Mouse (Mus musculus) kidney, embryonic 15.5 days (tissue): Measurements from ENCODE around the gene Hlcs. TPM values are rescaled to one million over a fixed set of nuclear protein-coding genes. Genes with fewer than 3 reads are reported as not detected.

ENCODE experiments used
- ATAC-seq: fragments of 200-750 bp; cut with Nextera tagmentation; replicated peaks from 2 replicates; pipeline ENCODE4 v1.8.0; 2017; ENCODE audit warnings: moderate TSS enrichment; ENCODE audit not compliant: low FRiP score
- H3K27ac ChIP-seq: fragments of 300-500 bp; sonication (generic); 2 replicates; pipeline ENCODE4 v1.5.1; 2015; ENCODE audit warnings: mild to moderate bottlenecking, inconsistent platforms
- H3K27me3 ChIP-seq: fragments of 300-500 bp; sonication (generic); 2 replicates; pipeline ENCODE4 v1.6.1; 2015; ENCODE audit warnings: inconsistent platforms
- H3K36me3 ChIP-seq: fragments of 300-500 bp; sonication (generic); 2 replicates; pipeline ENCODE4 v1.6.1; 2015; ENCODE audit warnings: inconsistent platforms
- H3K4me1 ChIP-seq: fragments of 300-500 bp; sonication (generic); 2 replicates; pipeline ENCODE4 v1.6.1; 2015; ENCODE audit warnings: inconsistent platforms
- H3K4me2 ChIP-seq: fragments of 300-500 bp; sonication (generic); 2 replicates; pipeline ENCODE4 v1.6.1; 2015; ENCODE audit warnings: moderate library complexity, mild to moderate bottlenecking, inconsistent platforms
- H3K4me3 ChIP-seq: fragments of 300-500 bp; sonication (generic); replicated peaks from 2 replicates; pipeline ENCODE4 v1.5.1; 2015; ENCODE audit warnings: mild to moderate bottlenecking, inconsistent platforms
- H3K9ac ChIP-seq: fragments of 300-500 bp; sonication (generic); 2 replicates; pipeline ENCODE4 v1.6.1; 2015; ENCODE audit warnings: mild to moderate bottlenecking, inconsistent platforms
- H3K9me3 ChIP-seq: fragments of 300-500 bp; sonication (generic); replicated peaks from 2 replicates; pipeline ENCODE4 v1.6.1; 2016; ENCODE audit warnings: inconsistent platforms
- WGBS: fragments of 180-500 bp; shearing (Covaris S2); methylation state at CpG from one replicate; pipeline ENCODE4 v1.1.7; 2015; ENCODE audit warnings: mixed read lengths; 5-methylcytosine and 5-hydroxymethylcytosine counted together
- polyA plus RNA-seq: library from polyadenylated mRNA; unstranded; fragments of >200 nt; fragmentation: Nextera tagmentation; extraction: Ambion mirVana; gene quantifications from 2 replicates; pipeline ENCODE4 v1.2.1, GENCODE M21; 2015

Hlcs gene
- polyA plus RNA-seq, result 10.6 and 10.9 TPM in 2 replicates

GRCm38 (mm10) chr16:94313229-94314030, at the start of gene Hlcs:
Hlcs (minus strand) TSS chr16:94313571.
- H3K27me3 ChIP-seq, result no peaks in the 10 kb centered on the region
- H3K9ac ChIP-seq, result peak within 1 kb of the TSS; percentile 92
- WGBS, result 1% methylated on average over 62 of the region's 64 CpGs
- H3K36me3 ChIP-seq, result no peaks in the 10 kb centered on the region
- peak within 1 kb of the TSS; percentile 91 for H3K4me2 ChIP-seq
- H3K9me3 ChIP-seq, result no peaks in the 10 kb centered on the region
- peak within 1 kb of the TSS; percentile 77 for H3K4me3 ChIP-seq
- peaks cover 8% of the 10 kb centered on the region; the same call in 1 of the 2 replicates for H3K4me1 ChIP-seq
- H3K27ac ChIP-seq, result peak within 1 kb of the TSS; percentile 100
- peak; percentile 95 for ATAC-seq

GRCm38 (mm10) chr16:94362174-94362873, 49.0 kb upstream of the Hlcs start:
- 45% methylated on average over 10 of the region's 10 CpGs for WGBS
- no peaks in the 10 kb centered on the region for H3K9me3 ChIP-seq
- H3K4me1 ChIP-seq, result peaks cover 6% of the 10 kb centered on the region; the same call in 1 of the 2 replicates
- H3K36me3 ChIP-seq, result peaks cover 11% of the 10 kb centered on the region; the same call in 1 of the 2 replicates
- H3K9ac ChIP-seq, result no peak overlapping the region
- no peaks in the 10 kb centered on the region for H3K27me3 ChIP-seq
- no peak overlapping the region for H3K4me2 ChIP-seq
- no peak overlapping the region for H3K27ac ChIP-seq
- peak; percentile 52; the same call in 1 of the 2 replicates for ATAC-seq
- no peak overlapping the region for H3K4me3 ChIP-seq

GRCm38 (mm10) chr16:94360578-94361350, 47.4 kb upstream of the Hlcs start:
- no peak overlapping the region for H3K27ac ChIP-seq
- 86% methylated on average over 13 of the region's 13 CpGs for WGBS

GRCm38 (mm10) chr16:94358091-94358490, 44.7 kb upstream of the Hlcs start:
- Histone ChIP-seq H3K27me3 (no peaks in the 10 kb centered on the region), H3K9me3 (no peaks in the 10 kb centered on the region), H3K4me2 (no peak overlapping the region), H3K27ac (no peak overlapping the region), H3K9ac (no peak overlapping the region), H3K4me1 (peaks cover 11% of the 10 kb centered on the region; the same call in 1 of the 2 replicates), H3K36me3 (no peaks in the 10 kb centered on the region), H3K4me3 (no peak overlapping the region)
- ATAC-seq, result no peak
- WGBS, result 86% methylated on average over 3 of the region's 3 CpGs

More at GRCm38 (mm10) chr16:94360578-94361350, 47.4 kb upstream of the Hlcs start:
- no peaks in the 10 kb centered on the region for H3K27me3 ChIP-seq
- H3K9ac ChIP-seq, result no peak overlapping the region
- H3K4me2 ChIP-seq, result no peak overlapping the region
- no peak for ATAC-seq
- peaks cover 11% of the 10 kb centered on the region; the same call in 1 of the 2 replicates for H3K36me3 ChIP-seq
- H3K9me3 ChIP-seq, result no peaks in the 10 kb centered on the region
- H3K4me1 ChIP-seq, result peaks cover 6% of the 10 kb centered on the region; the same call in 1 of the 2 replicates
- no peak overlapping the region for H3K4me3 ChIP-seq

GRCm38 (mm10) chr16:94356776-94357494, 43.6 kb upstream of the Hlcs start:
- no peak overlapping the region for H3K4me2 ChIP-seq
- WGBS, result 66% methylated on average over 11 of the region's 11 CpGs
- no peak overlapping the region for H3K27ac ChIP-seq
- H3K4me3 ChIP-seq, result no peak overlapping the region
- no peak overlapping the region for H3K9ac ChIP-seq
- ATAC-seq, result no peak
- H3K27me3 ChIP-seq, result no peaks in the 10 kb centered on the region
- H3K4me1 ChIP-seq, result peaks cover 5% of the 10 kb centered on the region; the same call in 1 of the 2 replicates
- no peaks in the 10 kb centered on the region for H3K9me3 ChIP-seq
- H3K36me3 ChIP-seq, result no peaks in the 10 kb centered on the region

- Histone ChIP-seq H3K4me2 (no peak overlapping the region), H3K27ac (no peak overlapping the region), H3K4me1 (0 out of 2 replicates have a peak, but pooled peaks cover 5% of the 10 kb centered on the region), H3K36me3 (no peaks in the 10 kb centered on the region), H3K4me3 (no peak overlapping the region), H3K27me3 (no peaks in the 10 kb centered on the region), H3K9ac (no peak overlapping the region), H3K9me3 (no peaks in the 10 kb centered on the region)
- 58% methylated on average over 7 of the region's 7 CpGs for WGBS
- ATAC-seq, result no peak
Measured at GRCm38 (mm10) chr16:94356046-94356445, 42.7 kb upstream of the Hlcs start.

- WGBS, result 23% methylated on average over 9 of the region's 9 CpGs
Measured at GRCm38 (mm10) chr16:94354450-94354849, 41.1 kb upstream of the Hlcs start.

GRCm38 (mm10) chr16:94350287-94350677, 36.9 kb upstream of the Hlcs start:
- WGBS, result 58% methylated on average over 10 of the region's 10 CpGs
- Histone ChIP-seq H3K27ac (no peak overlapping the region), H3K4me3 (no peak overlapping the region), H3K36me3 (no peaks in the 10 kb centered on the region), H3K9me3 (no peaks in the 10 kb centered on the region), H3K4me2 (no peak overlapping the region), H3K27me3 (no peaks in the 10 kb centered on the region), H3K9ac (no peak overlapping the region), H3K4me1 (peaks cover 14% of the 10 kb centered on the region)
- no peak for ATAC-seq

More at GRCm38 (mm10) chr16:94354450-94354849, 41.1 kb upstream of the Hlcs start:
- Histone ChIP-seq H3K4me2 (peak overlapping the region; percentile 1; the same call in 1 of the 2 replicates), H3K4me3 (no peak overlapping the region), H3K9me3 (no peaks in the 10 kb centered on the region), H3K27ac (no peak overlapping the region), H3K9ac (no peak overlapping the region), H3K4me1 (peaks cover 14% of the 10 kb centered on the region), H3K27me3 (no peaks in the 10 kb centered on the region), H3K36me3 (no peaks in the 10 kb centered on the region)
- ATAC-seq, result no peak; the same call in 1 of the 2 replicates

GRCm38 (mm10) chr16:94349588-94350286, 36.4 kb upstream of the Hlcs start:
- no peak overlapping the region for H3K27ac ChIP-seq
- H3K27me3 ChIP-seq, result no peaks in the 10 kb centered on the region
- H3K4me2 ChIP-seq, result no peak overlapping the region
- peaks cover 14% of the 10 kb centered on the region for H3K4me1 ChIP-seq
- H3K9me3 ChIP-seq, result no peaks in the 10 kb centered on the region
- H3K36me3 ChIP-seq, result no peaks in the 10 kb centered on the region
- no peak overlapping the region for H3K9ac ChIP-seq
- H3K4me3 ChIP-seq, result no peak overlapping the region
- ATAC-seq, result no peak
- 64% methylated on average over 11 of the region's 11 CpGs for WGBS

- no peak overlapping the region for H3K4me2 ChIP-seq
- H3K9me3 ChIP-seq, result no peaks in the 10 kb centered on the region
- ATAC-seq, result no peak
- no peak overlapping the region for H3K4me3 ChIP-seq
- H3K4me1 ChIP-seq, result peaks cover 9% of the 10 kb centered on the region
- H3K27me3 ChIP-seq, result no peaks in the 10 kb centered on the region
- 81% methylated on average over 2 of the region's 2 CpGs for WGBS
- no peak overlapping the region for H3K27ac ChIP-seq
- H3K9ac ChIP-seq, result no peak overlapping the region
- no peaks in the 10 kb centered on the region for H3K36me3 ChIP-seq
Measured at GRCm38 (mm10) chr16:94348779-94349178, 35.4 kb upstream of the Hlcs start.
